ENCODE assay signal across 9 mouse cellular contexts in the genomic region with DNA sequence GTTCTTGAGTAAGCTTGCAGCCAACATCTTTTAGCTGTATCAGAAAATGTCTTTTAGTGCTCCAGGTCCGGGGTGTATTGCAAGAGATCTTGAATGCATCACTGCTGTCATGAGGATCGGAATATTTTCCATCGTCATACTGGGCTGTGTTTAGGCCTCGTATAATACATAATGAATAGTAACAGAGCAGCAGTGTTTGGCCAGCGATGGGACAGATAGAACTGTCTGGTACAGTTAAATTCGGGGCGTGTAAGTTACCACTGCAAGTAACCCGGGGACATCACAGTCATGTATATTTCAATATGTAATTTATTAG. TPM values are rescaled to one million over a fixed set of nuclear protein-coding genes. Genes with fewer than 3 reads are reported as not detected.
A peak's percentile ranks its signal among the peaks of the same experiment; 100 is the strongest.
DNase-seq lines count a peak whose midpoint lies in the region; ATAC-seq and TF ChIP-seq lines count a peak whose summit lies in the region.
"Had no signal": no experiment of that assay in that cellular context is flagged by ENCODE, and none has a peak within 500 bp of the region (broad histone marks: within the 10 kb centered on the region; RNA-seq: fewer than 3 reads in every experiment).

No protein-coding gene starts in this region.

- peak overlapping the region; percentile 74 for H3K4me2 ChIP-seq in hindbrain, embryonic 14.5 days (replicated peaks)
- H3K4me2 ChIP-seq in midbrain, embryonic 13.5 days (replicated peaks) = peak overlapping the region; percentile 85

- no peaks in the 10 kb centered on the region for H3K36me3 ChIP-seq in kidney, adult 2 months (ENCODE audit: control insufficient read depth, insufficient read depth, low read length)
- no peaks in the 10 kb centered on the region for H3K36me3 ChIP-seq in hindbrain, embryonic 14.5 days (replicated peaks; ENCODE audit: control insufficient read depth, insufficient read depth)
- no peaks in the 10 kb centered on the region for H3K36me3 ChIP-seq in midbrain, embryonic 13.5 days

- H3K9me3 ChIP-seq in hindbrain, embryonic 14.5 days (ENCODE audit: control insufficient read depth, low read length) = no peaks in the 10 kb centered on the region
- H3K9me3 ChIP-seq in midbrain, embryonic 13.5 days = no peaks in the 10 kb centered on the region

- H3K27me3 ChIP-seq in kidney, adult 2 months (replicated peaks; ENCODE audit: control insufficient read depth, insufficient read depth, low read length) = no peaks in the 10 kb centered on the region
- no peaks in the 10 kb centered on the region for H3K27me3 ChIP-seq in hindbrain, embryonic 14.5 days (ENCODE audit: control insufficient read depth, insufficient read depth, low read length)
- H3K27me3 ChIP-seq in midbrain, embryonic 13.5 days = no peaks in the 10 kb centered on the region

- 20% methylated on average over 8 of the region's 8 CpGs for WGBS in kidney, adult 2 months
- WGBS in hindbrain, embryonic 14.5 days = 30% methylated on average over 8 of the region's 8 CpGs
- WGBS in midbrain, embryonic 13.5 days = 30% methylated on average over 8 of the region's 8 CpGs

- H3K27ac ChIP-seq in kidney, adult 2 months (ENCODE audit: insufficient read depth, low read depth, low read length) = peak overlapping the region; percentile 91
- H3K27ac ChIP-seq in cortical plate, adult 2 months (ENCODE audit: insufficient read depth, low read length) = peak overlapping the region; percentile 69; the same call in 1 of the 2 replicates
- peak overlapping the region; percentile 84; the same call in 1 of the 2 replicates for H3K27ac ChIP-seq in hindbrain, embryonic 14.5 days
- no peak overlapping the region for H3K27ac ChIP-seq in midbrain, embryonic 13.5 days

- H3K4me3 ChIP-seq in kidney, adult 2 months (ENCODE audit: insufficient read depth, low read depth, low read length) = peak overlapping the region; percentile 87
- peak overlapping the region; percentile 55 for H3K4me3 ChIP-seq in cortical plate, adult 2 months (ENCODE audit: insufficient read depth, low read length)
- peak overlapping the region; percentile 97 for H3K4me3 ChIP-seq in hindbrain, embryonic 14.5 days (replicated peaks; ENCODE audit: low read length)
- H3K4me3 ChIP-seq in midbrain, embryonic 13.5 days (replicated peaks) = peak overlapping the region; percentile 94

- TF ChIP-seq CTCF in kidney, adult 2 months (conservative IDR thresholded peaks at IDR 0.05; ENCODE audit: insufficient read depth, insufficient read length, low read depth, low read length) = no peak
- no peak for TF ChIP-seq CTCF in cortical plate, adult 2 months (IDR thresholded peaks at IDR 0.05; ENCODE audit: extremely low read depth, insufficient read depth, low read length)

- DNase-seq in kidney, adult 2 months = no peak
- DNase-seq in kidney, postnatal 36 days = no peak
- DNase-seq in hindbrain, embryonic 14.5 days (ENCODE audit: low spot score) = peak; percentile 27
- DNase-seq in embryo, embryonic 11 days = no peak
- DNase-seq in adrenal gland, postnatal 10 days = no peak
- DNase-seq: thymus, postnatal 4 days had no signal

- TF ChIP-seq POLR2A in kidney, adult 2 months (IDR thresholded peaks at IDR 0.05; ENCODE audit: low read depth, low read length) = no peak
- TF ChIP-seq POLR2A in cortical plate, adult 2 months (IDR thresholded peaks at IDR 0.05; ENCODE audit: extremely low read depth, insufficient read depth, low read length) = no peak

- H3K9ac ChIP-seq in hindbrain, embryonic 14.5 days = peak overlapping the region; percentile 79
- H3K9ac ChIP-seq in midbrain, embryonic 13.5 days (replicated peaks) = peak overlapping the region; percentile 83

- H3K4me1 ChIP-seq in kidney, adult 2 months (ENCODE audit: control insufficient read depth, insufficient read depth, low read length) = peaks cover 15% of the 10 kb centered on the region; the same call in 1 of the 2 replicates
- peaks cover 2% of the 10 kb centered on the region; the same call in 1 of the 2 replicates for H3K4me1 ChIP-seq in cortical plate, adult 2 months (ENCODE audit: control insufficient read depth, insufficient read depth, low read length)
- H3K4me1 ChIP-seq in hindbrain, embryonic 14.5 days (replicated peaks; ENCODE audit: control insufficient read depth, insufficient read depth, low read length) = peaks cover 12% of the 10 kb centered on the region
- H3K4me1 ChIP-seq in midbrain, embryonic 13.5 days (replicated peaks) = peaks cover 23% of the 10 kb centered on the region

- no peak for ATAC-seq in hindbrain, embryonic 14.5 days (ENCODE audit: low FRiP score)
- no peak for ATAC-seq in midbrain, embryonic 13.5 days
- no peak for ATAC-seq in cerebellum, adult (ENCODE audit: insufficient number of reproducible peaks, low FRiP score, low TSS enrichment)

RNA-seq across cellular contexts. Expression of gene Pkp4, which starts 1.6 kb away (rescaled TPM):
- 211 and 242 TPM in 2 replicates for polyA plus RNA-seq in kidney, adult 2 months (2012; rRNA removed)
- polyA plus RNA-seq in cortical plate, adult 2 months (2012; rRNA removed) = 132 and 144 TPM in 2 replicates
- polyA plus RNA-seq in hindbrain, embryonic 14.5 days (2014; fragmentation: Nextera tagmentation; extraction: Ambion mirVana) = 29.1 and 29.4 TPM in 2 replicates
- polyA plus RNA-seq in midbrain, embryonic 13.5 days (2015; fragmentation: Nextera tagmentation; extraction: Ambion mirVana) = 17.4 and 17.7 TPM in 2 replicates
- 10 to 100 TPM; 59.9 to 76.5 TPM for total RNA-seq in adrenal gland, postnatal 10 days (2021)

RNA-seq across cellular contexts. Expression of gene Ccdc148, which starts 1.8 kb away (rescaled TPM):
- 0.90 and 1.0 TPM in 2 replicates for polyA plus RNA-seq in kidney, adult 2 months (2012; rRNA removed)
- polyA plus RNA-seq in cortical plate, adult 2 months (2012; rRNA removed) = 6.9 and 7.1 TPM in 2 replicates
- 2.8 and 3.4 TPM in 2 replicates for polyA plus RNA-seq in hindbrain, embryonic 14.5 days (2014; fragmentation: Nextera tagmentation; extraction: Ambion mirVana)
- 3.3 and 3.9 TPM in 2 replicates for polyA plus RNA-seq in midbrain, embryonic 13.5 days (2015; fragmentation: Nextera tagmentation; extraction: Ambion mirVana)
- total RNA-seq in adrenal gland, postnatal 10 days (2021) = 1 to 10 TPM; 1.3 to 1.4 TPM
